Mouse (Mus musculus) stomach, embryonic 15.5 days (tissue): ENCODE results near the gene Aox3. TPM values are rescaled to one million over a fixed set of nuclear protein-coding genes. Genes with fewer than 3 reads are reported as not detected.

Source experiments
- ATAC-seq: fragments of 200-750 bp; cut with Nextera tagmentation; 2 replicates; pipeline ENCODE4 v1.8.0; 2017; ENCODE audit warnings: low read depth, moderate number of reproducible peaks, moderate TSS enrichment; ENCODE audit not compliant: insufficient read depth, low FRiP score
- H3K27ac ChIP-seq: fragments of 300-500 bp; sonication (generic); 2 replicates; pipeline ENCODE4 v1.5.1; 2015; ENCODE audit warnings: mild to moderate bottlenecking, inconsistent platforms
- H3K27me3 ChIP-seq: fragments of 300-500 bp; sonication (generic); replicated peaks from 2 replicates; pipeline ENCODE4 v1.6.1; 2015; ENCODE audit warnings: inconsistent platforms
- H3K36me3 ChIP-seq: fragments of 300-500 bp; sonication (generic); 2 replicates; pipeline ENCODE4 v1.6.1; 2015; ENCODE audit warnings: inconsistent platforms
- H3K4me1 ChIP-seq: fragments of 300-500 bp; sonication (generic); 2 replicates; pipeline ENCODE4 v1.6.1; 2015; ENCODE audit warnings: inconsistent platforms
- H3K4me2 ChIP-seq: fragments of 300-500 bp; sonication (generic); 2 replicates; pipeline ENCODE4 v1.6.1; 2015; ENCODE audit warnings: mild to moderate bottlenecking, inconsistent platforms
- H3K4me3 ChIP-seq: fragments of 300-500 bp; sonication (generic); replicated peaks from 2 replicates; pipeline ENCODE4 v1.5.1; 2015; ENCODE audit warnings: inconsistent platforms
- H3K9ac ChIP-seq: fragments of 300-500 bp; sonication (generic); 2 replicates; pipeline ENCODE4 v1.6.1; 2015; ENCODE audit warnings: inconsistent platforms
- H3K9me3 ChIP-seq: fragments of 300-500 bp; sonication (generic); 2 replicates; pipeline ENCODE4 v1.6.1; 2016; ENCODE audit warnings: inconsistent platforms
- WGBS: fragments of 180-500 bp; shearing (Covaris S2); methylation state at CpG from one replicate; pipeline ENCODE4 v1.1.7; 2015; 5-methylcytosine and 5-hydroxymethylcytosine counted together
- polyA plus RNA-seq: library from polyadenylated mRNA; unstranded; fragments of >200 nt; fragmentation: Nextera tagmentation; extraction: Ambion mirVana; gene quantifications from 2 replicates; pipeline ENCODE4 v1.2.1, GENCODE M21; 2015

Aox3 gene
- polyA plus RNA-seq, result 0.79 and 0.85 TPM in 2 replicates

- no peak within 1 kb of the TSS for H3K9ac ChIP-seq
- H3K9me3 ChIP-seq, result no peaks in the 10 kb centered on the region
- peak within 1 kb of the TSS; percentile 28 for H3K4me2 ChIP-seq
- peak; percentile 18; the same call in 1 of the 2 replicates for ATAC-seq
- no peak within 1 kb of the TSS for H3K27ac ChIP-seq
- no peaks in the 10 kb centered on the region for H3K27me3 ChIP-seq
- H3K4me3 ChIP-seq, result no peak within 1 kb of the TSS
- WGBS, result 17% methylated on average over 11 of the region's 11 CpGs
- no peaks in the 10 kb centered on the region for H3K4me1 ChIP-seq
- H3K36me3 ChIP-seq, result no peaks in the 10 kb centered on the region
Observed at GRCm38 (mm10) chr1:58112880-58113279, at the start of gene Aox3. Gene Aox3 (plus strand): TSS chr1:58113130.

- no peaks in the 10 kb centered on the region for H3K27me3 ChIP-seq
- no peak overlapping the region for H3K9ac ChIP-seq
- 89% methylated on average over 5 of the region's 5 CpGs for WGBS
- H3K9me3 ChIP-seq, result no peaks in the 10 kb centered on the region
- no peak overlapping the region for H3K4me3 ChIP-seq
- no peaks in the 10 kb centered on the region for H3K36me3 ChIP-seq
- no peak overlapping the region for H3K27ac ChIP-seq
- H3K4me2 ChIP-seq, result no peak overlapping the region
- H3K4me1 ChIP-seq, result no peaks in the 10 kb centered on the region
- no peak for ATAC-seq
Observed at GRCm38 (mm10) chr1:58065151-58065550, 47.8 kb upstream of the Aox3 start.

- no peaks in the 10 kb centered on the region for H3K4me1 ChIP-seq
- no peaks in the 10 kb centered on the region for H3K9me3 ChIP-seq
- no peak overlapping the region for H3K27ac ChIP-seq
- 60% methylated on average over 3 of the region's 3 CpGs for WGBS
- no peak overlapping the region for H3K4me3 ChIP-seq
- no peak overlapping the region for H3K4me2 ChIP-seq
- H3K36me3 ChIP-seq, result no peaks in the 10 kb centered on the region
- H3K27me3 ChIP-seq, result no peaks in the 10 kb centered on the region
- H3K9ac ChIP-seq, result no peak overlapping the region
- no peak for ATAC-seq
Observed at GRCm38 (mm10) chr1:58065606-58066005, 47.3 kb upstream of the Aox3 start.

- H3K4me2 ChIP-seq, result no peak overlapping the region
- H3K4me3 ChIP-seq, result no peak overlapping the region
- no peak overlapping the region for H3K27ac ChIP-seq
- no peak overlapping the region for H3K9ac ChIP-seq
- ATAC-seq, result no peak
- WGBS, result 66% methylated on average over 6 of the region's 6 CpGs
- H3K9me3 ChIP-seq, result no peaks in the 10 kb centered on the region
- no peaks in the 10 kb centered on the region for H3K27me3 ChIP-seq
- no peaks in the 10 kb centered on the region for H3K4me1 ChIP-seq
- no peaks in the 10 kb centered on the region for H3K36me3 ChIP-seq
Observed at GRCm38 (mm10) chr1:58069181-58069580, 43.7 kb upstream of the Aox3 start.

- 92% methylated on average over 11 of the region's 11 CpGs for WGBS
- H3K27me3 ChIP-seq, result no peaks in the 10 kb centered on the region
Observed at GRCm38 (mm10) chr1:58070091-58070490, 42.8 kb upstream of the Aox3 start.

DNA sequence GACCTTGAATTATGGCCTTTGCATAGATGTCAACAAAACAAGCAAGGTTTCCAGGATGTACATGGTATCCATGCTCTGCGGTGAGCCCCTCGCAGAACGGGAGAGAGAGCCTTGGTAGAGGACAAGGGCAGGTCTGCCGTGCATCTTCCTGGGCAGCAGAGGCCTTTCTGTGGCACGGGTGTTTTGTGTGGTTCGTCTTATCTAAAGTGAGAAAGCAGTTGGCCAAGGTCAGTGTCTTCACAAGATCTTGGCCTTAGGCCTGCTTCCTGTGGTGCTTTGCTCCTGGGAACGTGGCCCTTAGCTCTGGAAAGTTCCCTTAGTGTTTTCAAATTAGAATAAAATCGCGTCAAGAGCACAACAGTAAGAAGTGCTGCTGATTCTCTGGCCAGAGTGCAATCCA is 41.9 kb upstream of the Aox3 start:
- no peaks in the 10 kb centered on the region for H3K36me3 ChIP-seq
- 73% methylated on average over 9 of the region's 9 CpGs for WGBS
- H3K4me1 ChIP-seq, result no peaks in the 10 kb centered on the region
- ATAC-seq, result no peak
- no peak overlapping the region for H3K27ac ChIP-seq
- H3K9ac ChIP-seq, result no peak overlapping the region
- no peaks in the 10 kb centered on the region for H3K27me3 ChIP-seq
- no peaks in the 10 kb centered on the region for H3K9me3 ChIP-seq
- H3K4me2 ChIP-seq, result no peak overlapping the region
- H3K4me3 ChIP-seq, result no peak overlapping the region

More at GRCm38 (mm10) chr1:58070091-58070490, 42.8 kb upstream of the Aox3 start:
- no peak for ATAC-seq
- Histone ChIP-seq H3K36me3 (no peaks in the 10 kb centered on the region), H3K27ac (no peak overlapping the region), H3K9ac (no peak overlapping the region), H3K9me3 (no peaks in the 10 kb centered on the region), H3K4me2 (no peak overlapping the region), H3K4me1 (no peaks in the 10 kb centered on the region), H3K4me3 (no peak overlapping the region)

- ATAC-seq, result no peak
- H3K9ac ChIP-seq, result no peak overlapping the region
Observed at GRCm38 (mm10) chr1:58071509-58071908, 41.4 kb upstream of the Aox3 start.

GRCm38 (mm10) chr1:58072416-58072815 is 40.5 kb upstream of the Aox3 start:
- no peak for ATAC-seq
- 42% methylated on average over 2 of the region's 2 CpGs for WGBS
- Histone ChIP-seq H3K4me2 (no peak overlapping the region), H3K27ac (no peak overlapping the region), H3K9me3 (no peaks in the 10 kb centered on the region), H3K36me3 (no peaks in the 10 kb centered on the region), H3K4me1 (no peaks in the 10 kb centered on the region), H3K27me3 (no peaks in the 10 kb centered on the region), H3K4me3 (no peak overlapping the region), H3K9ac (no peak overlapping the region)

More at GRCm38 (mm10) chr1:58071509-58071908, 41.4 kb upstream of the Aox3 start:
- Histone ChIP-seq H3K4me2 (no peak overlapping the region), H3K4me3 (no peak overlapping the region), H3K27ac (no peak overlapping the region), H3K36me3 (no peaks in the 10 kb centered on the region), H3K4me1 (no peaks in the 10 kb centered on the region), H3K9me3 (no peaks in the 10 kb centered on the region), H3K27me3 (no peaks in the 10 kb centered on the region)
- 61% methylated on average over 1 of the region's 1 CpGs for WGBS

- no peaks in the 10 kb centered on the region for H3K9me3 ChIP-seq
- 71% methylated on average over 12 of the region's 12 CpGs for WGBS
- ATAC-seq, result no peak
- no peaks in the 10 kb centered on the region for H3K4me1 ChIP-seq
- H3K27ac ChIP-seq, result no peak overlapping the region
- H3K27me3 ChIP-seq, result no peaks in the 10 kb centered on the region
- H3K4me3 ChIP-seq, result no peak overlapping the region
- no peak overlapping the region for H3K9ac ChIP-seq
- no peaks in the 10 kb centered on the region for H3K36me3 ChIP-seq
- no peak overlapping the region for H3K4me2 ChIP-seq
Observed at GRCm38 (mm10) chr1:58072991-58073730, 39.8 kb upstream of the Aox3 start.

GRCm38 (mm10) chr1:58074266-58074665 is 38.7 kb upstream of the Aox3 start:
- ATAC-seq, result no peak
- Histone ChIP-seq H3K9me3 (no peaks in the 10 kb centered on the region), H3K27ac (no peak overlapping the region), H3K4me3 (no peak overlapping the region), H3K36me3 (no peaks in the 10 kb centered on the region), H3K9ac (no peak overlapping the region), H3K27me3 (no peaks in the 10 kb centered on the region), H3K4me1 (no peaks in the 10 kb centered on the region), H3K4me2 (no peak overlapping the region)
- 93% methylated on average over 2 of the region's 2 CpGs for WGBS

DNA sequence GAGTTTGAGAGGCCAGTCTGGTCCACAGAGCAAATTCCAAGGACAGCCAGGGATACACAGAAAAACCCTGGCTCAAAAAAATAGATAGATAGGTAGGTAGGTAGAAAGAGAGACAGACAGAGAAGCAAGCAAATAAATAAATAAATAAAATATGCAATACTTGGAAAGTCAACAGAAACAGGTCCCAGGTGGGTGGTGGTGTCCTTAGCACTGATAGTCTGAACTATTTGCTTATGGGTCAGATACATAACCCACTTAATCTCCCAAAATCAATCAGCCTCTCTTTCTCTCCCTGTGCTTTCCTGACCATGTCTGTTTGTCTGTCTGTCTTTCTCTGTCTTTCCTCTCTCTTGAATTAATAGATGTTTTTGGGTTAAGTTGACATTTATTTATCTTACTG is 35.0 kb upstream of the Aox3 start:
- no peak for ATAC-seq
- Histone ChIP-seq H3K4me1 (no peaks in the 10 kb centered on the region), H3K4me3 (no peak overlapping the region), H3K36me3 (no peaks in the 10 kb centered on the region), H3K4me2 (no peak overlapping the region), H3K27ac (no peak overlapping the region), H3K9ac (no peak overlapping the region), H3K27me3 (no peaks in the 10 kb centered on the region), H3K9me3 (no peaks in the 10 kb centered on the region)

DNA sequence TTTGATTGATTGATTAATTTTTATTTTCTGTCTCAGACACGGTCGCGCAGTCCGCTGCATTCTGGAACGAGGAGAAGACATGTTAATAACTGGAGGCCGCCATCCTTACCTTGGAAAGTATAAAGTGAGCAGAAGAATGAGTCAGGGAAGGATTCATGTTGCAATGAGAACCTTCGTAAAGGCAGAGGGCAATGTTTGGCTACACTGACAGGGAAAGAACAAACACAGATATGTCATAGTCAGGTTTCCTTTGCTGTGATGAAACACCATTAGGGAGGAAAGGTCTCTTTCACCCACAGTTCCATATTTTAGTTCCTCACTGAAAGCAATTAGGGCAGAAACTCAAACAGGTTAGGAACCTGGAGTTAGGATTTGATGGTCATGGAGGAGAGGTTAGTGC is 34.5 kb upstream of the Aox3 start:
- whole genome bisulfite sequencing, result 79% methylated on average over 7 of the region's 7 CpGs
- Histone ChIP-seq H3K36me3 (no peaks in the 10 kb centered on the region), H3K27ac (no peak overlapping the region), H3K4me1 (no peaks in the 10 kb centered on the region), H3K9ac (no peak overlapping the region), H3K27me3 (no peaks in the 10 kb centered on the region), H3K9me3 (no peaks in the 10 kb centered on the region), H3K4me2 (no peak overlapping the region), H3K4me3 (no peak overlapping the region)
- ATAC-seq, result no peak

DNA sequence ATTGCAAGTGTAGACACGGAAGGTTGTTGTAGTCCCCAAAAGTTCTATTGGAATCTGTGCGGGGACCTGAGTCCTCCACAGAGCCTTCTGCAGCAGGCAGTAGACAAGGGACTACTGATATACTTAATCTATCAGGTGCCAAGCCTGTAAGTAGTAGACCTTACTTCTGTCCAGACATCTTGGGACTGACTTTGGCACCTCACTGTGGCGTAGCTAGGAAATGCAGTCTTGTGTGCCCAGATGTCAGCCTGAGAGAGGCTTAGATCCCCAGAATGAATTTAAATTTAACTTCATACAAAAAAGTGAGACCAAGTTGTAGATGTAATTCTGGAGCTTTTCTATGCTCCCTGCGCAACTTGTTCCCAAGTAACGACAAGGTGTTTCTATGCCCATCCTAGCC is 33.2 kb upstream of the Aox3 start:
- H3K4me1 ChIP-seq, result no peaks in the 10 kb centered on the region

More for the DNA sequence above, 33.2 kb upstream of the Aox3 start:
- Histone ChIP-seq H3K36me3 (no peaks in the 10 kb centered on the region), H3K4me2 (no peak overlapping the region), H3K9ac (no peak overlapping the region), H3K27ac (no peak overlapping the region), H3K4me3 (no peak overlapping the region), H3K9me3 (no peaks in the 10 kb centered on the region), H3K27me3 (no peaks in the 10 kb centered on the region)
- no peak for ATAC-seq
- WGBS, result 93% methylated on average over 5 of the region's 5 CpGs
